19 mouse cellular contexts compared by ENCODE assay signal in the genomic region with DNA sequence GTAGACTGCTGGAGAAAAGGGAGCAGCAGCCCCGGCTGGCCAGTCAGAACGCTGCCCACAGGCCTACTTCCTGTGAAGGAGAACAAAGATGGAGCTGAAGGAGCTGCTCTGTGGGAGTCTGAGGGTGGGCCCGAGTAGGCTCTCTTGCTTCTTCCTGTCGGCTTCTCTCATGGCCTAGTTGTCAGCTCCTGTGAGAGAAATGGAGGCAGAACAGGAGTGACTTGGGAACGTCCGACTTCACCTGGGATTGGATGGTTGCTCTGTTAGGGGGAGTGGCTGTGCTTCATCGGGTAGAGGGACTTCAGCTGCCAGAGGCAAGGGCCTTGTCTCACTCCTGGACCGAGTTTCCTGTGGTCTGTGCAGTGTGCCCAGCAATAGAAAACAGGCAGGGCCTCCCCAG. TPM values are rescaled to one million over a fixed set of nuclear protein-coding genes. Genes with fewer than 3 reads are reported as not detected.
"Had no signal": no experiment of that assay in that cellular context is flagged by ENCODE, and none has a peak within 500 bp of the region (broad histone marks: within the 10 kb centered on the region; RNA-seq: fewer than 3 reads in every experiment).

No protein-coding gene starts in this region.

- H3K4me2 ChIP-seq: liver, embryonic 11.5 days; liver, embryonic 15.5 days; midbrain, embryonic 15.5 days; neural tube, embryonic 12.5 days had no signal

- H3K4me3 ChIP-seq: liver, embryonic 15.5 days; midbrain, embryonic 15.5 days; neural tube, embryonic 12.5 days had no signal

- H3K27me3 ChIP-seq: liver, embryonic 15.5 days; midbrain, embryonic 15.5 days; neural tube, embryonic 12.5 days had no signal

- H3K4me1 ChIP-seq: liver, embryonic 15.5 days had no signal

- H3K9ac ChIP-seq: liver, embryonic 15.5 days; midbrain, embryonic 15.5 days; neural tube, embryonic 12.5 days had no signal

- H3K27ac ChIP-seq: liver, embryonic 15.5 days; midbrain, embryonic 15.5 days; neural tube, embryonic 12.5 days; stomach, postnatal 0 days had no signal

- H3K9me3 ChIP-seq: liver, embryonic 15.5 days; midbrain, embryonic 15.5 days; neural tube, embryonic 12.5 days had no signal

- ATAC-seq: midbrain, embryonic 15.5 days had no signal

- H3K36me3 ChIP-seq: liver, embryonic 15.5 days; midbrain, embryonic 15.5 days; neural tube, embryonic 12.5 days had no signal

- DNase-seq: kidney, postnatal 10 days; left cerebral cortex, postnatal 4 days; lung, adult 2 months; lung, postnatal 36 days; thymus, postnatal 14 days had no signal

RNA-seq across cellular contexts. Expression of a gene that starts 14.0 kb away (rescaled TPM):
- total RNA-seq: megakaryocyte progenitor cell, adult 5-6 weeks; monocyte, adult 5-6 weeks; neutrophil, adult 5-6 weeks had no signal
- polyA plus RNA-seq: large intestine, adult 2 months; liver, embryonic 11.5 days; liver, embryonic 15.5 days had no signal

RNA-seq across cellular contexts. Expression of a gene that starts 28.2 kb away (rescaled TPM):
- total RNA-seq: layer of hippocampus, postnatal 25 days; left cerebral cortex, postnatal 4 days; megakaryocyte progenitor cell, adult 5-6 weeks; monocyte, adult 5-6 weeks; neutrophil, adult 5-6 weeks had no signal
- polyA plus RNA-seq: kidney, embryonic 14.5 days; large intestine, adult 2 months; limb, embryonic 14.5 days; liver, embryonic 11.5 days; liver, embryonic 15.5 days; lung, adult 2 months; lung, postnatal 0 days; midbrain, embryonic 15.5 days; neural tube, embryonic 12.5 days; stomach, postnatal 0 days; urinary bladder, adult 2 months had no signal
